Mouse (Mus musculus): Measurements from ENCODE around the gene Zbtb8os. TPM values are rescaled to one million over a fixed set of nuclear protein-coding genes. Genes with fewer than 3 reads are reported as not detected.
A peak's percentile ranks its signal among the peaks of the same experiment; 100 is the strongest.
"Not testable (repeated sequence)": the region's sequence is repeated elsewhere in the genome, so short reads cannot be mapped to it uniquely, and the experiment has no call there.

Zbtb8os gene
- polyA plus RNA-seq, 1 experiment from 2014 or later = 31.1 TPM

DNA sequence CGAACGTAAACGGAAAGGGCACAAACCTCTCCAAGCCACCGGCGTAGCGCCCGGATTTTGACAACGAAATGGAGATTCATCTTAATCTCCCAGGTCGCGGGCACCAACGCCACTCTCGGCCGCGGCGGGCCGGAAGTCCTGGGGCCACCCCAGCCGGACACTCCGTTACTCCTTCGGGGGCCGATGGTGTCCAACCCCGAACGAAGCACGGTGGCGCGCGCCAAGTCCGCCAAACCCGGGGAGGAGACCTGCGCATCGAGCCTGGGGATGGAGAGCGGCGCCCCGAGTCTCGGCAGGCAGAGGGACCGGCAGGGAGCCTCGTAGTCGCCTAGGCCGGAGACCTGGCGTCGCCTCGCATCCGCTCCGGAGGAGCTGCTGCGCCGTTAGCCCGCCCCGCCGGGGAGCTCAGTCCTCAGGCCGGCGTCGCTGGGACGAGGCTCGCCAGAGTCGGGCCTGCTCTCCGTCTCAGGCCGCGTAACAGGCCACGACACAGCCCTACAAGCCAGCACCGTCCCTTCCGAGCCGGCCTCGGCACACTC lies 749 bp upstream of the Zbtb8os start:
- Histone ChIP-seq H3K4me2 (peak overlapping the region; percentile 86), H3K9me3 (replicated peaks) (no peaks in the 10 kb centered on the region), H3K4me1 (peaks cover 76% of the 10 kb centered on the region), H3K4me3 (peak overlapping the region; percentile 87), H3K27ac (peak overlapping the region; percentile 93), H3K27me3 (replicated peaks) (no peaks in the 10 kb centered on the region), H3K9ac (peak overlapping the region; percentile 93), H3K36me3 (peaks cover 43% of the 10 kb centered on the region)
- peak; percentile 63 for ATAC-seq
- WGBS (ENCODE audit: insufficient replicate concordance) = under 1% methylated on average over 62 of the region's 62 CpGs

DNA sequence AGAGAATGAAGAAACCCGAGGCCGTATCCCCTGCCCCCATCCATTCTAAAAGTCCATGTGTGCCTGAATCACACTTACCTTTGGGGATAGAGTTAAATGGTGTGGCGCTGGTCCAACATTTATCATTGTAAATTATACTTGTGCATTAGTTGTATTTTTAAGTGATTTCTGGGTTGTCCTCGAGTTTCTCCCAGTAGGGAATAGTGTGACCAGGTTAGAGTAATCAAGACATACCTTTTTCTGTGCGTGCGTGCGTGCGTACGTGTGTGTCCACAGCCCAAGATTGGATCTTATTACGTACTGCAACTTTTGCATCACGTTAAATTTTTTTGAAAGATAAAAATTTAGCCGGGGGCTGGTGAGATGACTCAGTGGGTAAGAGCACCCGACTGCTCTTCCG lies 796 bp downstream of the Zbtb8os start:
- Histone ChIP-seq H3K4me1 (peaks cover 79% of the 10 kb centered on the region), H3K27me3 (replicated peaks) (no peaks in the 10 kb centered on the region)

DNA sequence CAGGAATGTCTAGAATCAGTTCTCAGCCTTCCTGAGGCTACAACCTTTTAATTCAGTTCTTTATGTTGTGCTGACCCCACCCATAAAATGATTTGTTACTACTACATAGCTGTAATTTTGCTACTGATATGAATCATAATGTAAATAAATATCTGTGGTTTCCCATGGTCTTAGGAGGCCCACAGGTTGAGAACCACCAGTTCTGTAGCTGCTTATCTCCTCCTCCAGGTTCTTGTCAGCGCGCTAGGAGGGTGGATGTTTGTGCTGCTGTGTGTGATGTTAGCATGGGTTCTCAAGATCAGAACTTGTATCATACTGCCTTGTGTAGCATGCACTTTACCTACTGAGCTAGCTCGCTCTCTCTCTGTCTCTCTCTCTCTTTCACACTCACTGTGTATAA lies 4.2 kb downstream of the Zbtb8os start:
- peak overlapping the region; percentile 50 for H3K4me2 ChIP-seq
- peak overlapping the region; percentile 95 for H3K27ac ChIP-seq
- peak overlapping the region; percentile 55 for H3K9ac ChIP-seq
- no peaks in the 10 kb centered on the region for H3K9me3 ChIP-seq (replicated peaks)
- no peak overlapping the region for H3K4me3 ChIP-seq
- 41% methylated on average over 3 of the region's 3 CpGs for WGBS (ENCODE audit: insufficient replicate concordance)
- ATAC-seq = peak; percentile 79
- peaks cover 41% of the 10 kb centered on the region for H3K36me3 ChIP-seq
- H3K27me3 ChIP-seq (replicated peaks) = no peaks in the 10 kb centered on the region
- H3K4me1 ChIP-seq = peaks cover 51% of the 10 kb centered on the region

More for the DNA sequence above, 796 bp downstream of the Zbtb8os start:
- ATAC-seq = no peak
- H3K27ac ChIP-seq = peak overlapping the region; percentile 98
- WGBS (ENCODE audit: insufficient replicate concordance) = 44% methylated on average over 14 of the region's 14 CpGs
- H3K4me3 ChIP-seq = peak overlapping the region; percentile 87
- peaks cover 35% of the 10 kb centered on the region for H3K36me3 ChIP-seq
- peak overlapping the region; percentile 86 for H3K4me2 ChIP-seq
- peak overlapping the region; percentile 85 for H3K9ac ChIP-seq
- no peaks in the 10 kb centered on the region for H3K9me3 ChIP-seq (replicated peaks)

- H3K4me1 ChIP-seq = peaks cover 42% of the 10 kb centered on the region
- H3K27me3 ChIP-seq (replicated peaks) = no peaks in the 10 kb centered on the region
Measured at GRCm38 (mm10) chr4:129341888-129342287, 6.4 kb downstream of the Zbtb8os start.

GRCm38 (mm10) chr4:129342705-129343104 lies 7.2 kb downstream of the Zbtb8os start:
- no peak overlapping the region for H3K9ac ChIP-seq
- ATAC-seq = no peak
- no peak overlapping the region for H3K4me2 ChIP-seq

More at GRCm38 (mm10) chr4:129341888-129342287, 6.4 kb downstream of the Zbtb8os start:
- 90% methylated on average over 1 of the region's 1 CpGs for WGBS (ENCODE audit: insufficient replicate concordance)
- H3K4me3 ChIP-seq = no peak overlapping the region
- no peak overlapping the region for H3K27ac ChIP-seq
- no peak overlapping the region for H3K9ac ChIP-seq
- no peaks in the 10 kb centered on the region for H3K9me3 ChIP-seq (replicated peaks)
- ATAC-seq = no peak
- peaks cover 61% of the 10 kb centered on the region for H3K36me3 ChIP-seq
- no peak overlapping the region for H3K4me2 ChIP-seq

GRCm38 (mm10) chr4:129346481-129347154 lies 11.1 kb downstream of the Zbtb8os start:
- H3K4me3 ChIP-seq = no peak overlapping the region
- H3K4me2 ChIP-seq = no peak overlapping the region
- no peaks in the 10 kb centered on the region for H3K9me3 ChIP-seq (replicated peaks)
- no peaks in the 10 kb centered on the region for H3K4me1 ChIP-seq
- H3K27me3 ChIP-seq (replicated peaks) = no peaks in the 10 kb centered on the region
- H3K36me3 ChIP-seq = peaks cover 58% of the 10 kb centered on the region
- H3K9ac ChIP-seq = no peak overlapping the region
- no peak for ATAC-seq
- WGBS (ENCODE audit: insufficient replicate concordance) = 80% methylated on average over 15 of the region's 15 CpGs
- H3K27ac ChIP-seq = no peak overlapping the region

More at GRCm38 (mm10) chr4:129342705-129343104, 7.2 kb downstream of the Zbtb8os start:
- Histone ChIP-seq H3K27me3 (replicated peaks) (no peaks in the 10 kb centered on the region), H3K9me3 (replicated peaks) (no peaks in the 10 kb centered on the region), H3K4me3 (no peak overlapping the region), H3K36me3 (peaks cover 67% of the 10 kb centered on the region), H3K4me1 (peaks cover 34% of the 10 kb centered on the region), H3K27ac (0 out of 2 replicates have a peak overlapping the region, but pooled peaks have one; percentile 5)
- 81% methylated on average over 2 of the region's 2 CpGs for WGBS (ENCODE audit: insufficient replicate concordance)

- WGBS (ENCODE audit: insufficient replicate concordance) = 3% methylated on average over 1 of the region's 1 CpGs
Measured at GRCm38 (mm10) chr4:129350644-129351043, 15.1 kb downstream of the Zbtb8os start.

DNA sequence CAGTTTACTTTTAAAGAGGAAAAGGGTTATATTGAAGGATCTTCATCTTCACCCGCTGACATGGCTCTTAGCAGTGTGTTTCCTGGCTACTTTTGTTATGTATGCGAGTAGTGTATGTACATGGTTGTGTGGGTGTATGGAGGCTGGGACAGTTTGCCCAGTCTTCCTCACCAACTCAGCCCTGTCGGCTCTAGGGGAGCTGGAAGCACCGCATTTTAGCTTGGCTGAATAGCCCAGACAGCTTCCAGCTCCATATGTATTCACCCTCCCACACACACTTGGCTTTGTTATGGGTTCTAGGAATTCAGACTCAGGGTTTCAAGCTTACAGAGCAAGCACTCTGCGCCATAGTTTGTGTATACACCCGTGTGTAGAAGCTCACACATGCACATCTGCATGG lies 15.6 kb downstream of the Zbtb8os start:
- H3K36me3 ChIP-seq = peaks cover 24% of the 10 kb centered on the region
- H3K9me3 ChIP-seq (replicated peaks) = no peaks in the 10 kb centered on the region
- H3K27ac ChIP-seq = no peak overlapping the region
- no peak overlapping the region for H3K4me2 ChIP-seq
- peaks cover 7% of the 10 kb centered on the region; the same call in 1 of the 2 replicates for H3K4me1 ChIP-seq
- no peak overlapping the region for H3K4me3 ChIP-seq
- 0 out of 2 replicates have a peak, but pooled peaks have one; percentile 32 for ATAC-seq
- WGBS (ENCODE audit: insufficient replicate concordance) = 69% methylated on average over 6 of the region's 6 CpGs
- no peaks in the 10 kb centered on the region for H3K27me3 ChIP-seq (replicated peaks)
- no peak overlapping the region for H3K9ac ChIP-seq

More at GRCm38 (mm10) chr4:129350644-129351043, 15.1 kb downstream of the Zbtb8os start:
- Histone ChIP-seq H3K4me2 (no peak overlapping the region), H3K27ac (no peak overlapping the region), H3K4me1 (peaks cover 7% of the 10 kb centered on the region; the same call in 1 of the 2 replicates), H3K4me3 (no peak overlapping the region), H3K36me3 (peaks cover 23% of the 10 kb centered on the region), H3K9me3 (replicated peaks) (no peaks in the 10 kb centered on the region), H3K27me3 (replicated peaks) (no peaks in the 10 kb centered on the region), H3K9ac (no peak overlapping the region)
- peak; percentile 72; the same call in 1 of the 2 replicates for ATAC-seq

DNA sequence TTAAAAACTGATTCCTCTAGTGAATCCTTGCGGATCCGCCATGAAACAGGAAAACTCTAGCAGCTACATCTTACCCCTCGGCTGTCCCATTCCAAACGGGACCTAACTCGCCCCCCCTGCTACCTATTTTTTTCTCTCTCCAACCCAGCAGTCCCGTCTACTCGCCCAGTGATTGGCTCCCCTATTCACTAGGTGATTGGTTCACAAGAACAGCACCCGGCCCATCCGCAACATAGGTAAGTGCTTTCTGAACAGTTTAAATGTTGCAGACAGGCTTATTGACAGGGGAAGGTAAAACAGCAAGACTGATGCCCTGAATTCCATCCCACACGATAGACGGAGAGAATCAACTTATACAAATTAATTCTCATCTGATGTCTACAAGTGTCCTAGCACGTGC lies 17.7 kb downstream of the Zbtb8os start:
- no peaks in the 10 kb centered on the region for H3K27me3 ChIP-seq (replicated peaks)
- no peak overlapping the region for H3K4me3 ChIP-seq
- H3K9me3 ChIP-seq (replicated peaks) = no peaks in the 10 kb centered on the region
- no peak overlapping the region for H3K27ac ChIP-seq
- ATAC-seq = no peak
- H3K36me3 ChIP-seq = peaks cover 11% of the 10 kb centered on the region
- no peak overlapping the region for H3K9ac ChIP-seq
- H3K4me2 ChIP-seq = no peak overlapping the region
- peaks cover 7% of the 10 kb centered on the region; the same call in 1 of the 2 replicates for H3K4me1 ChIP-seq
- WGBS (ENCODE audit: insufficient replicate concordance) = 84% methylated on average over 12 of the region's 12 CpGs

DNA sequence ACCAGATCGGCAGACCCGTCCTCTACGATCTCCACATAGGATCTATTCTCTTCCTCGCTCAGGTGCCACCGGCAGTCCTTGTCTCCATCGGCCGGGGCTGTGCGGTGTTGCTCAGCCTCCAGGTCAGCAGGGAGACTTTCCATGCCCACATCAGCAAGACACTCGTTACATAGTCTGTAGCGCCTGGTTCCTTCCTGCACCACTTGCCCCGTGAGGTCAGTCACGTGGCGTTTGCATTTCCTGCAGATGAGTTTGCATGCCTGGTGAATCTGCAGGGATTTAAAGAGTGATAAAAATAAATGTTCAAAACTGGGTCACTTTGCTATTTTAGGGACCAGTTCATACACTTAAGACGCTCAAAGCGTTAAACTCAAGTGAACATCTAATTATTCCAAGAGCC lies 18.7 kb downstream of the Zbtb8os start:
- H3K4me3 ChIP-seq = no peak overlapping the region
- peaks cover 7% of the 10 kb centered on the region; the same call in 1 of the 2 replicates for H3K4me1 ChIP-seq
- no peak overlapping the region for H3K4me2 ChIP-seq
- no peaks in the 10 kb centered on the region for H3K9me3 ChIP-seq (replicated peaks)
- WGBS (ENCODE audit: insufficient replicate concordance) = 61% methylated on average over 15 of the region's 15 CpGs
- H3K9ac ChIP-seq = no peak overlapping the region
- no peak for ATAC-seq
- peaks cover 11% of the 10 kb centered on the region for H3K36me3 ChIP-seq
- H3K27me3 ChIP-seq (replicated peaks) = no peaks in the 10 kb centered on the region
- no peak overlapping the region for H3K27ac ChIP-seq

GRCm38 (mm10) chr4:129357613-129358163 lies 22.2 kb downstream of the Zbtb8os start:
- Histone ChIP-seq H3K4me3 (no peak overlapping the region), H3K27me3 (replicated peaks) (peaks cover 5% of the 10 kb centered on the region; the same call in 1 of the 2 replicates), H3K27ac (no peak overlapping the region), H3K4me1 (peaks cover 6% of the 10 kb centered on the region), H3K4me2 (no peak overlapping the region), H3K9me3 (replicated peaks) (no peaks in the 10 kb centered on the region), H3K36me3 (peaks cover 11% of the 10 kb centered on the region), H3K9ac (no peak overlapping the region)
- 82% methylated on average over 15 of the region's 15 CpGs for WGBS (ENCODE audit: insufficient replicate concordance)
- ATAC-seq = no peak

GRCm38 (mm10) chr4:129362238-129362637 lies 26.7 kb downstream of the Zbtb8os start:
- not testable (repeated sequence) for H3K27me3 ChIP-seq (replicated peaks); H3K36me3 ChIP-seq; ATAC-seq; H3K4me3 ChIP-seq; H3K9ac ChIP-seq; H3K27ac ChIP-seq; H3K9me3 ChIP-seq (replicated peaks); H3K4me2 ChIP-seq
- peaks cover 11% of the 10 kb centered on the region for H3K4me1 ChIP-seq
- WGBS (ENCODE audit: insufficient replicate concordance) = 54% methylated on average over 3 of the region's 3 CpGs
